ENCODE assay signal across 8 mouse cellular contexts in genomic region chr1:136947394-136948126, GRCm38 (mm10). TPM values are rescaled to one million over a fixed set of nuclear protein-coding genes. Genes with fewer than 3 reads are reported as not detected.
DNase-seq lines count a peak whose midpoint lies in the region; ATAC-seq lines count a peak whose summit lies in the region.

No protein-coding gene starts in this region.

- H3K4me3 ChIP-seq in heart, embryonic 10.5 days: peak overlapping the region; percentile 68
- peak overlapping the region; percentile 21 for H3K4me3 ChIP-seq in embryonic facial prominence, embryonic 11.5 days (ENCODE audit: low read depth, low read length)
- H3K4me3 ChIP-seq in intestine, embryonic 14.5 days (ENCODE audit: low read depth, low read length): peak overlapping the region; percentile 43

- H3K27me3 ChIP-seq in heart, embryonic 10.5 days (ENCODE audit: insufficient read depth, poor library complexity, severe bottlenecking): peaks cover 94% of the 10 kb centered on the region
- peaks cover 48% of the 10 kb centered on the region for H3K27me3 ChIP-seq in embryonic facial prominence, embryonic 11.5 days (ENCODE audit: control insufficient read depth, insufficient read depth, low read length)
- H3K27me3 ChIP-seq in intestine, embryonic 14.5 days (replicated peaks; ENCODE audit: control insufficient read depth, insufficient read depth, low read length): peaks cover 78% of the 10 kb centered on the region

- peaks cover 44% of the 10 kb centered on the region for H3K4me1 ChIP-seq in heart, embryonic 10.5 days
- no peaks in the 10 kb centered on the region; the same call in none of the 2 replicates for H3K4me1 ChIP-seq in embryonic facial prominence, embryonic 11.5 days (ENCODE audit: control insufficient read depth, insufficient read depth, low read length)
- H3K4me1 ChIP-seq in intestine, embryonic 14.5 days (replicated peaks; ENCODE audit: control insufficient read depth, insufficient read depth, low read length): peaks cover 6% of the 10 kb centered on the region; the same call in 1 of the 2 replicates

- H3K9ac ChIP-seq in embryonic facial prominence, embryonic 11.5 days (replicated peaks; ENCODE audit: low read length): peak overlapping the region; percentile 37
- peak overlapping the region; percentile 47 for H3K9ac ChIP-seq in intestine, embryonic 14.5 days (ENCODE audit: low read length)

- WGBS in heart, embryonic 10.5 days: 1% methylated on average over 20 of the region's 20 CpGs
- under 1% methylated on average over 20 of the region's 20 CpGs for WGBS in embryonic facial prominence, embryonic 11.5 days
- 2% methylated on average over 20 of the region's 20 CpGs for WGBS in intestine, embryonic 14.5 days

- no peak overlapping the region for H3K27ac ChIP-seq in heart, embryonic 10.5 days
- no peak overlapping the region for H3K27ac ChIP-seq in embryonic facial prominence, embryonic 11.5 days (replicated peaks; ENCODE audit: low read depth, low read length)
- peak overlapping the region; percentile 22; the same call in 1 of the 2 replicates for H3K27ac ChIP-seq in intestine, embryonic 14.5 days (ENCODE audit: low read depth)

- H3K4me2 ChIP-seq in embryonic facial prominence, embryonic 11.5 days (ENCODE audit: low read depth, low read length): peak overlapping the region; percentile 14
- peak overlapping the region; percentile 73 for H3K4me2 ChIP-seq in intestine, embryonic 14.5 days (ENCODE audit: low read length)

- H3K9me3 ChIP-seq in heart, embryonic 10.5 days: no peaks in the 10 kb centered on the region
- H3K9me3 ChIP-seq in embryonic facial prominence, embryonic 11.5 days (replicated peaks; ENCODE audit: control insufficient read depth, low read length): no peaks in the 10 kb centered on the region
- no peaks in the 10 kb centered on the region for H3K9me3 ChIP-seq in intestine, embryonic 14.5 days (ENCODE audit: control insufficient read depth, low read length)

- DNase-seq in heart, embryonic 10.5 days (ENCODE audit: low spot score): no peak
- DNase-seq in heart, adult 9 months (ENCODE audit: low spot score in 2 of 2): no peak
- peak; percentile 33 for DNase-seq in embryonic facial prominence, embryonic 11.5 days (ENCODE audit: low spot score)
- no peak for DNase-seq in intestine, embryonic 14.5 days (ENCODE audit: low spot score)
- peak; percentile 67 for DNase-seq in neural tube, embryonic 10.5 days (ENCODE audit: extremely low spot score, low spot score)
- DNase-seq in ovary, postnatal 14 days (ENCODE audit: low spot score): no peak

- H3K36me3 ChIP-seq in heart, embryonic 10.5 days: no peaks in the 10 kb centered on the region
- no peaks in the 10 kb centered on the region for H3K36me3 ChIP-seq in embryonic facial prominence, embryonic 11.5 days (replicated peaks; ENCODE audit: control insufficient read depth, insufficient read depth, low read depth, low read length)
- H3K36me3 ChIP-seq in intestine, embryonic 14.5 days (ENCODE audit: control insufficient read depth, insufficient read depth, low read length): no peaks in the 10 kb centered on the region

- no peak for ATAC-seq in embryonic facial prominence, embryonic 11.5 days (replicated peaks; ENCODE audit: insufficient number of reproducible peaks, low FRiP score, low TSS enrichment, low read depth)
- ATAC-seq in intestine, embryonic 14.5 days (replicated peaks; ENCODE audit: low FRiP score, low TSS enrichment, low read depth): no peak
- no peak for ATAC-seq in erythroid progenitor cell, adult 5-6 weeks (replicated peaks; ENCODE audit: low FRiP score, poor library complexity, severe bottlenecking)
- ATAC-seq in megakaryocyte-erythroid progenitor cell, adult 5-6 weeks (replicated peaks; ENCODE audit: low FRiP score, low TSS enrichment, poor library complexity, severe bottlenecking): no peak

RNA-seq across cellular contexts. Expression of gene Nr5a2, which starts 12.7 kb away (rescaled TPM):
- 0.12 and 1.6 TPM in 2 replicates for polyA plus RNA-seq in heart, embryonic 10.5 days (2016; fragmentation: Nextera tagmentation; extraction: Ambion mirVana)
- polyA plus RNA-seq in embryonic facial prominence, embryonic 11.5 days (2014; fragmentation: Nextera tagmentation; extraction: Ambion mirVana): 1.7 and 2.0 TPM in 2 replicates
- polyA plus RNA-seq in intestine, embryonic 14.5 days (2014; fragmentation: Nextera tagmentation; extraction: Ambion mirVana): 7.3 and 10.0 TPM in 2 replicates
- total RNA-seq in erythroid progenitor cell, adult 5-6 weeks (2015; ENCODE audit: low replicate concordance): not detected in 2 replicates
- not detected in 2 replicates for total RNA-seq in erythroid progenitor cell, adult 5-6 weeks (2017; ENCODE audit: low replicate concordance)
- total RNA-seq in megakaryocyte-erythroid progenitor cell, adult 5-6 weeks (2014; fragmentation: Nextera tagmentation): not detected in 2 replicates
- total RNA-seq in megakaryocyte-erythroid progenitor cell, adult 5-6 weeks (2017): not detected in 2 replicates

Comparison
In these comparisons a context has a peak if more than half of its experiments do, and no peak if none do; other contexts are left out.
1. DNase-seq: peak in embryonic facial prominence, embryonic 11.5 days (single experiment) and neural tube, embryonic 10.5 days (single experiment); none in heart, embryonic 10.5 days (single experiment), heart, adult 9 months (0 of 2), intestine, embryonic 14.5 days (single experiment) and ovary, postnatal 14 days (single experiment).
2. Peak in every context shown above with its lines, with median percentiles within 50 percentile points of each other: H3K4me3 ChIP-seq.